Mouse (Mus musculus) thymus, adult 2 months (tissue): Measurements from ENCODE around the gene Rpl29. TPM values are rescaled to one million over a fixed set of nuclear protein-coding genes. Genes with fewer than 3 reads are reported as not detected.

ENCODE experiments used
- DNase-seq: peaks from one replicate; pipeline ENCODE4 v3.0.0; 2021
- H3K27ac ChIP-seq: fragments of 200-500 bp; 2 replicates; pipeline ENCODE4 v1.5.1; 2012; ENCODE audit warnings: low read length, control low read depth; ENCODE audit not compliant: control insufficient read depth, insufficient read depth
- H3K27me3 ChIP-seq: fragments of 200-500 bp; 2 replicates; pipeline ENCODE4 v1.6.1; 2012; ENCODE audit warnings: mild to moderate bottlenecking, low read length, moderate library complexity, mixed read lengths; ENCODE audit not compliant: control insufficient read depth, insufficient read depth
- H3K36me3 ChIP-seq: fragments of 200-500 bp; 2 replicates; pipeline ENCODE4 v1.6.1; 2012; ENCODE audit warnings: mild to moderate bottlenecking, low read length, moderate library complexity; ENCODE audit not compliant: control insufficient read depth, insufficient read depth
- H3K4me1 ChIP-seq: fragments of 200-500 bp; replicated peaks from 2 replicates; pipeline ENCODE4 v1.6.1; 2012; ENCODE audit warnings: low read length; ENCODE audit not compliant: control insufficient read depth, insufficient read depth
- H3K4me3 ChIP-seq: fragments of 200-500 bp; 2 replicates; pipeline ENCODE4 v1.5.1; 2012; ENCODE audit warnings: mild to moderate bottlenecking, low read length, control low read depth, moderate library complexity; ENCODE audit not compliant: control insufficient read depth, insufficient read depth
- CTCF ChIP-seq: fragments of 200-500 bp; IDR thresholded peaks from 2 replicates; pipeline ENCODE4 v1.5.1; 2012; ENCODE audit warnings: mild to moderate bottlenecking, control low read depth, low read length, moderate library complexity, borderline replicate concordance; ENCODE audit not compliant: control insufficient read depth, poor library complexity, insufficient read depth; ENCODE audit errors: extremely low read depth
- POLR2A ChIP-seq: fragments of 200-500 bp; IDR thresholded peaks from 2 replicates; pipeline ENCODE4 v1.6.1; 2012; ENCODE audit warnings: mild to moderate bottlenecking, low read length, control low read depth, moderate library complexity; ENCODE audit not compliant: control insufficient read depth, poor library complexity, insufficient read depth; ENCODE audit errors: extremely low read depth
- WGBS: fragments of 180-500 bp; shearing (Covaris S2); methylation state at CpG from one replicate; pipeline ENCODE4 v1.1.7; 2018; 5-methylcytosine and 5-hydroxymethylcytosine counted together
- polyA plus RNA-seq: library from polyadenylated mRNA; depleted of rRNA; stranded (reverse); fragments of >200 nt; gene quantifications from 2 replicates; pipeline ENCODE4 v1.2.3, GENCODE M21; 2012

Rpl29 gene
- polyA plus RNA-seq, 1 experiment: 524 TPM

- Histone ChIP-seq H3K4me3 (no peak overlapping the region), H3K36me3 (no peaks in the 10 kb centered on the region), H3K4me1 (peaks cover 20% of the 10 kb centered on the region), H3K27ac (no peak overlapping the region), H3K27me3 (no peaks in the 10 kb centered on the region)
- DNase-seq: no peak
- 95% methylated on average over 14 of the region's 14 CpGs for WGBS
- no peak for TF ChIP-seq CTCF
- TF ChIP-seq POLR2A: no peak
Measured at GRCm38 (mm10) chr9:106470991-106471750, 41.9 kb downstream of the Rpl29 start.

GRCm38 (mm10) chr9:106471892-106472291 lies 42.6 kb downstream of the Rpl29 start:
- peaks cover 25% of the 10 kb centered on the region for H3K4me1 ChIP-seq
- H3K27ac ChIP-seq: no peak overlapping the region
- TF ChIP-seq CTCF (no peak), POLR2A (no peak)
- no peak overlapping the region for H3K4me3 ChIP-seq
- 95% methylated on average over 5 of the region's 5 CpGs for WGBS
- no peaks in the 10 kb centered on the region for H3K27me3 ChIP-seq
- DNase-seq: no peak
- no peaks in the 10 kb centered on the region for H3K36me3 ChIP-seq

- no peaks in the 10 kb centered on the region for H3K36me3 ChIP-seq
- TF ChIP-seq POLR2A (no peak), CTCF (no peak)
- H3K4me1 ChIP-seq: peaks cover 26% of the 10 kb centered on the region
- no peak for DNase-seq
- H3K27me3 ChIP-seq: no peaks in the 10 kb centered on the region
- no peak overlapping the region for H3K27ac ChIP-seq
- 95% methylated on average over 4 of the region's 4 CpGs for WGBS
- H3K4me3 ChIP-seq: no peak overlapping the region
Measured at GRCm38 (mm10) chr9:106472321-106472720, 43.1 kb downstream of the Rpl29 start.

GRCm38 (mm10) chr9:106473081-106473752 lies 44.0 kb downstream of the Rpl29 start:
- no peak overlapping the region for H3K27ac ChIP-seq
- TF ChIP-seq POLR2A (no peak), CTCF (no peak)
- peaks cover 35% of the 10 kb centered on the region for H3K4me1 ChIP-seq
- H3K36me3 ChIP-seq: no peaks in the 10 kb centered on the region
- no peak for DNase-seq
- H3K27me3 ChIP-seq: no peaks in the 10 kb centered on the region
- WGBS: 96% methylated on average over 16 of the region's 16 CpGs
- H3K4me3 ChIP-seq: no peak overlapping the region

- TF ChIP-seq CTCF: no peak
- no peak for TF ChIP-seq POLR2A
- H3K4me1 ChIP-seq: peaks cover 36% of the 10 kb centered on the region
- H3K27me3 ChIP-seq: no peaks in the 10 kb centered on the region
- H3K36me3 ChIP-seq: no peaks in the 10 kb centered on the region
- H3K27ac ChIP-seq: no peak overlapping the region
- 99% methylated on average over 5 of the region's 5 CpGs for WGBS
- no peak for DNase-seq
- no peak overlapping the region for H3K4me3 ChIP-seq
Measured at GRCm38 (mm10) chr9:106473753-106474105, 44.5 kb downstream of the Rpl29 start.

- Histone ChIP-seq H3K4me1 (peaks cover 35% of the 10 kb centered on the region), H3K36me3 (no peaks in the 10 kb centered on the region), H3K27ac (no peak overlapping the region), H3K4me3 (no peak overlapping the region), H3K27me3 (no peaks in the 10 kb centered on the region)
- TF ChIP-seq POLR2A (no peak), CTCF (peak; percentile 52; the same call in 1 of the 2 replicates)
- peak; percentile 64 for DNase-seq
- WGBS: 48% methylated on average over 6 of the region's 6 CpGs
Measured at GRCm38 (mm10) chr9:106474456-106474855, 45.2 kb downstream of the Rpl29 start.
